Mouse (Mus musculus) frontal cortex, postnatal 14 days (tissue): ENCODE results near the gene Tut7.
"Not testable (repeated sequence)": the region's sequence is repeated elsewhere in the genome, so short reads cannot be mapped to it uniquely, and the experiment has no call there.

Source experiments
- DNase-seq, 2 experiments: peaks; one replicate each; pipeline ENCODE4 v3.0.0; 2022; ENCODE audit warnings: low spot score in 2 of 2

Tut7 gene

DNA sequence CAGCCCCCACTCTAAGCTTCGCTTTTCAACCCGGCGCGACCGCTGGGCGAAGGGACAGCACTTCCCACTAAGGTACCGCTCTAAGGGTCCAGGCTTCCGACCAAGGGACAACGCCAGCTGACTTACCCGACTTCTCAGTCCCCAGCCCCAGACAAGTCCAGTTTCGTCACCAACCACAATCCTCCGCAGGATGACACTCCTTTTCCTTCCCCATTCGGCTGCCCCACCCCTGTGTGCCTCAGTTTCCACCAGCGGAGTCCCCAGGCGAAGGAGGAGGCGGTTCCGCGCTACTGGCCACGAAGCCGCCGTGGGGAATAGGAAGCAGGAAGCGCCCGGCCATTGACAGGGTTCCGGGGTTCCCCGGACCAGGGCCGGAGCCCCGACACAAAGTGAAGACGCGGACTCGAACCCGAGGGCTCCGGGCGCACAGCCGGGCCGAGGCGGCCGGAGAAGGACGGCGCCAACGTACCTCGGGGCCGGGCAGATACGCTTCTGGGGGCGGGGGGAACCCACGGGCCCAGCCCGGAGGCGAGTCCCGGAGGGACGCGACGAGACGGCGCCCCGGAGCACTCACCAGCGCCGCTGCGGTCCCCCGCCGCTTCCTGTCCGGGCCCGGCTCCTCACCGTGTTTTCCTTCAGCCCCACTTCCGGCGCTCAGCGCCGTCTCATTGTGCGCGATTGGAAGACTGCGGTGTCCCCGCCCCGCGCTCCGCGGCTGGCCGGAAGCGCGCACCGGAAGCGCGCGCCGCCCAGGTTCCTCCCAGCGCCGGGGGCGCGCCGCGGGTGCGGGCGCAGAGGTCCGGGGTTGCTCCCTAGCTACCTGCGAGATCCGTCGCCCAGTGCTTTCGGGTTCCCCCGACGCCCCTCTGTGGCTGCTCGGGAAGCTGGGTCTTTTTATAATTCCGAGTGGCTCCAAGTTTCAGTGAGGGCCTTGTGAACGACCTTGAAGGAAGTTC is at the start of gene Tut7:
Gene Tut7, minus strand, starts transcription at position 641 of the 956 bp plus-strand sequence.
- DNase-seq = peak; percentile 83 to 86

DNA sequence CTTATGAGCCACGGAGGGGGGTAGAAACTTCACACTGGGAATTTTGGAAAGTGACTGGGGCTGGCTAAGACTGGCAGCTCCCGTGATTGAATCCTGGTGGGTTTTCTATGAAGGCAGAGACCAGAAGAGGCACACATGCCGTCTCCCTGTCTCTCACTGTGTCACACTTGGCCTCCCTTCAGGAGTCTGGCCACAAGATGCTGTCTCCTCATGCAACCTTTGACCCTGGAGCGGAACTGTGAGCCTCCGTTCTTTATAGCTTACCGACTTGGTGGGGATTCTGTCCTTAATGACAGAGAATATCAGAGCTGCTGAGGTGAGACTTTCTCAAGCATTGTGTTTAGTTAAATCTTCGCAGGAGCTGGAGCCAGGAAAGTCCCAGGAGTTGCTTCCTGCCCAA is 49.5 kb upstream of the Tut7 start:
- DNase-seq = no peak

DNA sequence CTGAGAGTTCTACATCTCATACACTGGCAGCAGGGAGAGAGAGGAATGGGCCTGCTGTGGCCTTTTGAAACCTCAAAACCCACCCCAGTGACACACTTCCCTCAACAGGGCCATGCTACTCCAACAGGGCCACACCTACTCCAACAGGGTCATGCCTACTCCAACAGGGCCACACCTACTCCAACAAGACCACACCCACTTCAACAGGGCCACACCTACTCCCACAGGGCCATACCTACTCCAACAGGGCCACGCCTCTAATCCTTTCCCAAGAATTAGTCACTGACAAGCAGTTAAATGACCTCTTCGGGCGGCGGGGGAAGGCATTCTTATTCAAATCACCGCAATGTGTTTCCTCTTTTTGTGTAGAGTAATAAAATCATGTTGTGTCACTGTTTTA is 47.1 kb upstream of the Tut7 start:
- DNase-seq = no peak

DNA sequence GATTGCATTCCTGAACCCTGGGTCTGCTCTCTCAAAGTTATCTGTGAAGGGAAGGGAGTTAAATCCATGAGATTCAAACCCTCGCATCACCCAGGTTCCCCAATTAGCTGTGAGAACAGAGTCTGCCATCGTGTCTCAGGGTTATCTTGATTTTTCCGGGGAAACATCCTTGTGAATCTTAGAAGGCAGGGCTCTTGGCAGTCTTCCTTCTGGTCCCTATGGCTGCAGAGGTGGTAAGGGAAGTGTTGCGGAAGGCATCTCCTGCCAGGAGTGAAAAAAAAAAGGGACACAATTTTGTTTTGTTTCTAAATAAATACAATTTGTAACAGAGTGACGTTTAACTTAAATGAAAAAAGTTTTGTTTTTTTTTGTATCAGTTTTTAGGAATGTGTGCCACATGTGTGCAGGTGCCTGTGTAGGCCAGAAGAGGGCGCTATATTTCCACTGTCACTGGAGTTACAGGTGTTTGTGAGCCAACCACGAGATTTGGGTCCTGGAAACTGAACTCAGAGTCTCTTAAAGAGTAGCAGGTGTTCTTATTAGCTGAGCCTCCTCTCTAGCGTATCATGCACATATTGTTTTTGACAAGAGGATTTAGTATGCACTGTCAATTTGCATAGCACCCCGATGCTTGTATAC is 45.2 kb upstream of the Tut7 start:
- no peak for DNase-seq

DNA sequence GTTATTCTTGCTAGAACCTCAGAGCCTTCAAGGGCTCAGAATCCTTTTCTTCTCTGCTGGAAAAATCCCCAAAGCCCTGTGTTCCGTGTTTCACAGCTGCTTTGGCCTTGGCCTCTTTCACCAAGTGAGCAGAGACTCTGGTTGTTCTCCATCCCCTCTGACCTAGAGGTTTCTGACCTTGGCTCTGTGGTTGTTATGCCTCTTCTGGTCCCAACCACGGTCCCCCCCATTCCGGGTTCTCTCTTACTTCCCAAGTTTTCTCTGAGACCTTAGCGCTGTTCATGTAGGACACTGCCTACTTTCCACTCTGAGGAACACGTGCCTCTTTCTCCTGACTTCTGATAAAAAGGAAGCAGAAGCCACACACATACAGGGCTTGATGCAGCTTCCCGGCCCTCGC is 44.2 kb upstream of the Tut7 start:
- no peak for DNase-seq

DNA sequence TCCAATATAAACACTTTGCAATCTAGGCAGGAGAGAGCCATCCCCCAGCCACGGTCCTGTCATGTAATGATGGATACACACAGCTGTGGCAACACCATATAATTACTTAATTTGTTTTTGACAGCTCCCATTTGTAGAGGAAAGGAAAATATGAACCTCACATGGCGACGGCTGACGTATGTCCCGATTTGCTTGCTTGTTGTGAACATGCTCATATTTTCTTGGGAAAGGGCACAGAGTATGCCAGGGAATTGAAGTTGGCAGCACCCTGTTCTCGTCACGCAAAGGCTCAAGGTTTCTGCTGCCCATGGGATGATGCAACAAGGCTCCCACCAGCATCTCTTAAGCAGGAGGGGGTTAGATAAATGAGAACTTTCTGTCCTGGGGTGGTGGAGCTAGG is 36.6 kb upstream of the Tut7 start:
- no peak for DNase-seq

DNA sequence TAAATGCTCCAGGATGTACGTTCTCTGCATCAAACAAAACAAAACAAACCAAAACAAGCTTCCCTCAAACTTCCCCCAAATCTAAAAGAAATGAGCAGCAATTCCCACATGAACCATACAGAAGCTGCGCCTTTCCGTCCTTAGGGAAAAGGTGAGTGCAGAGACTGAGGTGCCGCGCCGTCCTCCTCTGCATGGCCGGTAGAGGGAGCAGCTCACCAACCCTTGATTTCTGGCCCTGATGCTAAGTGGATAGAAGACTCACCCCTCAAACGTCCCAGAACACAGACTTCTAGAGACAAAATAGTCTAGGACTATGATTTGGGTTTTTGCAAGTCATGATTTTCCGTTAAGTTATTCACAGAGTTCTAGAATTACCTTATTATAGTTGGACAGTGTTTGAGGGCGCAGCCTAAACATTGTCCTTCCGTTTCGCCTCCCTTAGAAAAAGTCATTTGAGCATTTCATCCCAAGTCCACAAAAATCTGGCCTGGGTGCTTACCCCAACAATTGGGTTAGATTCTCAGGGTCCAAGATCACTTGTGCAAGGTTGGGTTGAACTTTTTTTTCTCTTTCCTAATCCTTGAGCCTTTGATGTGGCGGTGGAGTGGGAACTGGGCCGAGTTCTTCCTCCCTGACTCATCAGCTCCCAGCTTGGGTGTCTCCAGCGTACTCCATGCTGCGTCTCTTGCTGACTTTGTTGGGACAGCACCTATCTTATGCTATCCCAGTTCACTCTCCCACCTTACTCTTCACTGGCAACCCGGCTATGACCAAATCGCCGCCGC is 33.5 kb upstream of the Tut7 start:
- peak in 1 of 2 experiments; percentile 54 for DNase-seq

DNA sequence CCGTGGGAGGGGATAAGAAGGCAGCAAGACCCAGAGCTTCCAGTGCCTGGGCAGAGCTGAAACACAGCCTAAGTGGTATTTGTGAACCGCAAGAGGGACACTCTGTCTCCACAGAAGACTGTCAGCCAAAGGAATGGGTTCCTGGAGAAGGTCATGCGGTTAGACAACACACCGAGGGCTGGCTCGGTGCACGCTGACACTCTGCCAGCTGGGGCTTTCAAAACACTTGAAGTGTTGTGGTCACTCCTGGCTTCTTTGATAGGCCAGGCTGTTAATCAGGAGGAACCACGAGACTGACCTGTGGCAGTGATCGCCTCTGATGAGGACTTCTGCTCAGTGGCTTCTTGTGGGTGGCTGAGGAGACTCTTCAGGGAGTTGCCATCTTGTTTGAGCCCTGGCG is 30.5 kb upstream of the Tut7 start:
- DNase-seq = no peak

DNA sequence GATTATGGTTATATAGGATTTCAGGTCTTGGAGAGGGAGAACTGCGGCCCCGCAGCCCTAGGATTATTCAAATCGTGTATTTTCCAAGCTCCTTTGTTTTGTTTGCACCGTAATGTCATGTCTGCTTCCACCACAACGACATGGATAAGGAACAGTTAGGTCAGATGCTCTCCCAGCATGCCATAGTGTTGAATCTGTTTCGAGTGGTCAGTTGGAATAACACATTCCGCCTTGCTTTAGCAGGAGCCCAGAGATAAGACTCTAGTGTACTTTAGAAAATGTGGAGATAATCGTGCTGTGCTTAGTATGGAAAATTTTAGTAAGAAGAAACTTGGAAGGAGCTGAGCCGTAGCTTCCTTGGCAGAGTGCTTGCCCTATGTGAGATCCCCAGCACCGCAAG is 27.4 kb upstream of the Tut7 start:
- no peak for DNase-seq

DNA sequence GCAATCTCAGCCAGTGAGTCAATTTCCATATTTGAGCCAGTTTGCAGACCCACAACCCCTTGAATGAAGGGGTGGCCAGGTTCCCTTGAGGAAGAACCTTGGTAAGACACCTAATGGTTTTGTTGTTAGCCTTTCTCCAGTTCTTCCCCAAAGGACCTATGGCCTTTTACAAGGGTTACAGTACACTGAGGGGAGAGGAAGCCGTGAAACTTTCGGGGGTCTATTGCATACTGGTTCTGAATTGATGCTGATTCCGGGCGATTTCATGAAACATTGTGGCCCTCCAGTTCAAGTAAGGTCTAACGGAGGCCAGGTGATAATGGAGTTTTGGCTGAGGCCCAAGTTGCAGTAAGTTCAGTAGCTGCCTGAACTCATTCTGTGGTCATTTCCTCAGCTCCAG is 21.7 kb upstream of the Tut7 start:
- no peak for DNase-seq

DNA sequence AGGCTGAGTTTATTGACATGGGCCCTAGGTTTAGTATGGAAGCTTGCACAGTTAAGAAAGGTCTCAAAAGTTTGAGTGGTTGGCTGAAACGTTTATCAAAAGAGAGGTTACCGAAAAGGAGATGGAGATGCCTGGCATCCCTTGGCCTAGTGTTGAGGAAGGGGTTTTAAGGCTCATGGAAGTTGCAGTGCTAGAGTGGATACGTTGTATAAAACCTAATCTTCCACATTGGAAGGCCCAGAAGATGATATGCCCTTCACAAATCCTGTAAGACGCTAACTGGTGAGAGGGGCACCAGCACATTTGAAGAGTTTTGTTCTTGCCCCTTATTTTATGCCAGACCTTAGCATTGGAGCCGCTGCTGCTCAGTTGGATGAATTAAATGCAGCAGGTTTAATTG is 21.0 kb upstream of the Tut7 start:
- DNase-seq = no peak

DNA sequence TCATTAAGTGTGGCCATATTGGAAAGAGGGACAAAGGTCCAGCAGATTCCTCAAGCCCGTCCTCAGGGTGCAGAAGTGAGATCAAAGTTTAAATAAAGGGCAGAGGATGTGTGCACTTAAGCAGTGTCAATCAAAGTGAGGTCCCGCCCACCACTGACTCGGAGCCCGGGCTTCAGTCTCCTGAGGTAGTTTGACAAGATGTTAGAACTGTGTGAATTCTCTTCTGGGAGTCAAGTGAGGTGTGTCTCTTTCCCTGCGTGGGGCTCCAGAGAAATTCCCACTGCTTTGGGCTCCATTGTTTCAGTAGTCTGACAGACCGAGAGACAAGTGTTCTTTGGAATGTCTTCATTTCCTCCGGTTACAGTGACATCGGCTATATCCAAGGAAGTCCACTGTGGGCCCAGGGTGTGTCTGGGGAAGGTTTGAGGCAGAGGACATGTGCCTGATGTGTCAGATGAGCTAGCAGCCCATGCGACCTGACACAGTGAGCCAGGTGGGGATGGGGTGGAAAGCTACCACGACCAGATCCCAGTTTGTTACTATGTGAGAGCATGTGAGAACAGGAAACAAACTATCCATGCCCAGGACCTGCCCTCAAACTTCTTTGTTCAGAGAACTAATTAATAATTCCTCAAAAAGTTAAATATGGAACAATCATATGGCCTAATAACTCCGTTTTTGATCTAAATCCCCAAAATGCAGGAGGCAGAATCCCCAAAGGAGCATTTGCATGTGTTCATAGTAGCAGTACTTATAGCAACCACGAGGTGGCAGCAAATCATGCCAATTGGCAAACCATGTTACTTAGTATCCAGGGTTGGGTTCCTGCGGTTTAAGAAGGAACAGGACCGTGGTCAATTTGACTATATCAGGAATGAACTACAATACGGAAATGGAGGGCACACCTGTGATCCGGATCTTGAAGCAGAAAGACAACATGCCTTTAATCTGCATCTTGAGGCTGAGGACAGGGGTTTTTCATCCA is 19.6 kb upstream of the Tut7 start:
- peak in 1 of 2 experiments; percentile 82 for DNase-seq

DNA sequence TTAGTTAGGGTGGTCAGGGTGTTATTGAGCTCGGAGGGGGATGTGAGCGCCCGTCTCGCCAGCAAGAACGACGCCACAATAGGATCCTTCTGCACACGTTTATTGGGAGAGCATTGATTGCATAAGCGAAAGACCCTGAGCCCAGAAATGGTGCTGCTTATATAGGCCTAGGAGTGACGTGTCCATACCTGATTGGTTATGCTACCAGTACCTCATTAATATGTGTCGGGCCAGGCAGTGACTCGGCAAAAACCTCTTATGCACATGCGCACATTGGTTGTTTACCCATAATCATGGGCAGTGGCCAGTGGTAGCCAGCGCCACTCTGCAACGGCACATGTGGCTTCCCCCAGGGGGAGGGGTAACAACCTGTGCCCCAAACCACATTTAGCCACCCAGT is 18.8 kb upstream of the Tut7 start:
- not testable (repeated sequence) for DNase-seq

DNA sequence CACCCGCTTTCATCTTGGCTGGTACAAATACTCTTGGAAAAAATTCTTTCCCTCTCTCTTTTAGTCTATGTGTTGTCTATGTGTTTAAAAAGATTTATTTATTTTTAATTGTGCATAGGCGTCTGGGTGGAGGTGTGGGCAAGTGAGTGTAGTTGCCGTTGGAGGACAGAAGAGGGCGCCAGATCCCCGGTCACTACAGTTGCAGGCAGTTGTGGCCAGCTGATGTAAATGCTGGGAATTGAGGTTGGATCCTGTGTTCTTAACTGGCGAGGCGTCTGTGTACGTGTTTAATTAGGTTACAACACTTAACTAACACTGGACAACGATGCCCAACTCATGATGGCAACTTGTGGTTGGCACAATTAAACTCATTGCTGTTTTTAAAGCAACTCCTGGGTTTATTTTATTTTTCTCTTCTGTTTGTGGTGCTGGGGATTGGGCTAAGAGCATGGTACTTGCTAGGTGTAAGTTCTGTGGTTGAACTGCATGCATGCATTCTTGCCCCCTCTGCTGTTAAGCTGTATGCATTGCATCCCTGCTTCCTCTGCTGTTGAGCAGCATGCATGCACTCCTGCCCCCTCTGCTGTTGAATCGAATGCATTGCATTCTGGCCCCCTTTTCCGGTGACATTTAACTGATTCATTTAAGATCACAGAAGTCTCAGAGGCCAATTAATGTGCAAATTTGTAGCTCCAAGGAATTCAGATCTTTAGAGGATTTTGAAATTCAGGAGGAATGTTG is 17.7 kb upstream of the Tut7 start:
- DNase-seq = peak; percentile 74 to 78

DNA sequence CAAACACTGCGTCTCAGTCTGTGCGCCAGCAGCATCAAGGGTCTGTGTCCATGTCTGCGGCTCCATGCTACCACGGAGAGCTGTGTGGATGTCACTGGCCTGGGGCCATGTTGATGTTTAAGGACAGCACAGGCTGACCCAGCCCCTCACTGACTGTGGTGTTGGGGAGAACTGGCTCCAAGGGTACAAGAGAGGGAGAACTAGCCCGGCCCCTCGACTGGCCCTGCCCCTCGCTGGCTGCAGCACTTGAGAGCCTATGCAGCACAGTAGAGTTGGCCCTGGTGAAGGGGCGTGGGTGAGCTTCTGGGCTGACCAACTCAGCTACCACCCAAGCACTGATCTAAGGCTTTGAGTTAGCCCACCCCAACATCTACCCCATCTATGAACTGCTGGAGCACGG is 16.4 kb upstream of the Tut7 start:
- no peak for DNase-seq

DNA sequence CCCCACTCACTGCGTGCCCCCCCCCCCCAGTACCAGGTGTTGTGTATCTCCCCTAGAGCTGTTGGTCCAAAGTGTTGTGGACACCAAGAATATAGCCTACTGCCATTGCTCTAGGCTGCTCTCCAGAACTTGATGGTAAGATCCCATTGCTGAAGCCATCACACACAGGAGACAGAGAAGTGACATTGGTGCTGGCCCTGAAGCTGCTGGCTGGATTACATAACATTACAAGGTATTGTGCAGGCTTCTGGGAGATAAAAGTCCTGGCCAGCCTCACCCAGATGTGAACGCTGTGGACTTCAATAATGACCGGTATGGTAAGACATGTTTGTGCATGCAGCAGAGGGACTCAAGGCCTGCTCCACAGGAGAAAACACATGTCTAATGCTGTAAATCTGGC is 15.5 kb upstream of the Tut7 start:
- no peak for DNase-seq

DNA sequence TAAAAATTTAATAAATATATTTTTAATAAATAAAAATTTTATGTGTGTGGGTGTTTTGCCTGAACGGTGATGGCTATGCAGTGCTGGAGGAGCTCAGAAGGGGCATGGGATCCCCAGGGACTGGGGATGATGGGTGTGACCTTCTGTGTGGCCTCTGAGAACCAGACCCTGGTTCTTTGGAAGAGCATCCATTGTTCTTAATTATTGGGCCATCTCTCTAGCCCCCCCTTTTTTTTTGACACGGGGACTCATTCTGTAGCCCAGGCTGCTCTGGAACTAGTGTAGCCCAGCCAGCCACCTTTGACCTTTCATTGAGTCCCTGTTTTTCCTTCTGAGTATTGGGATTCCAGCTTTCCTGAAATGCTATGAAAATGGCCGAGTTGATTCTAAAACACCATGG is 13.9 kb upstream of the Tut7 start:
- no peak for DNase-seq

DNA sequence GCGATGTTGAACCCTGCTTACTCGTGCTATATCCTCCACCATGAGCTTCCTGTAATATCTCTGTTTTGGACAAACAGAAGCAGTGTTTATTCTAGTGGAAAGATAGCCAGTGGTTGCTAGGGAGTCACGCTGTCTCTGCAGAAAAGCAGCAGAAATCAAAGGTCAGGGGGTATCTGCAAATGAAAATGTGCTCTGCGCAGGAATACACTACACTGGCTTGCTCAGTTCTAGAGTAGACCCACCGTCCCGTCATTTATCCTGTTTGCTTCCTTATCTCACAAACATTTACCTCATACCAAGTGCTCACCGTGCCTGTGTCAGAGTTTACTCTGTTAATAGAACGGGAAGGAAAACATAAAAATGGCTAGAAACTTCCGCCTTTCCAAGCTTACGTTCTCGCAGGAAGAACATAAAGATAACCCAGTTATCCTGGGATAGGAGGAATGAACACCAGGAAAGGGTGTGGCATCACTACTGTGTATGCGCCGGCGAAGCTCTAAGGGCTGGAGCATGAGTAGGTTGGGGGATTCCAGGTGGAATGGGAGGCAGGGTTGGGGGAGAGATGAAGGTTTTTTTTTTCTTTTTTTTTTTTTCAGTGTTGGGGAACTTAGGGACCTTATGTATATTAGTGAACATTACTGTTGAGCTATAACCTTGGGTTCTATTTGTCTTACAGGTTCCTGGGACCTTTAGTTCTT is 13.3 kb upstream of the Tut7 start:
- no peak for DNase-seq

DNA sequence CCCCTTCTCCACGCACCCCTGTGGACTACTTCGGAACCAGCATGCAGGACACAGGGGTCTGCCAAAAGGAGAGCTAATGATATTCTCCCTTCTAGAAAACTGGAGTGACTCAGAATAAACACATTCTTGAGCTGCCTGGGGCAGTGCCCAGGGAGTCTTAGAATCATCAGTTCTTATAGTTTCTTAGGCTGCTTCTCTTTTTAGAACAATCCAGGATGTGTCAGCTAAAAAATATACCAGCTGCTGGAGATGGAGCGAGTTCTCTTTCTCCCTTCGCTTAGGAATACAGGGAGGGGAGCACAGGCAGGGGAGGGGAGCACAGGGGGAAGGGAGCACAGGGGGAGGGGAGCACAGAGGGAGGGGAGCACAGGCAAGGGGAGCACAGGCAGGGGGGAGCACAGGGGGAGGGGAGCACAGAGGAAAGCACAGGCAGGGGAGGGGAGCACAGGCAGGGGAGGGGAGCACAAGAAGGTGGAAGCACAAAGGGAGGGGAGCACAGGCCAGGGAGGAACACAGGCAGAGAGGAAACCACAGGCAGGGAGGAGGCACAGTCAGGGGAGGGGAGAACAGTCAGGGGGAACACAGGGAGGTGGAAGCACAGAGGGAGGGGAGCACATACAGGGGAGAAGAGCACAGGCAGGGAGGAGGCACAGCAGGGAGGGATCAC is 12.0 kb upstream of the Tut7 start:
- DNase-seq = peak in 1 of 2 experiments; percentile 30
